In genomic region chr15:60779063-60779462, GRCm38 (mm10) we compare ENCODE assay signal across 19 mouse cellular contexts.
DNase-seq lines count a peak whose midpoint lies in the region; ATAC-seq lines count a peak whose summit lies in the region.
"Had no signal": no experiment of that assay in that cellular context is flagged by ENCODE, and none has a peak within 500 bp of the region (broad histone marks: within the 10 kb centered on the region; RNA-seq: fewer than 3 reads in every experiment).

No protein-coding gene starts in this region.

- H3K9me3 ChIP-seq in midbrain, embryonic 11.5 days (ENCODE audit: control insufficient read depth, low read length) = no peaks in the 10 kb centered on the region
- H3K9me3 ChIP-seq: embryonic facial prominence, embryonic 12.5 days; forebrain, embryonic 10.5 days; hindbrain, embryonic 13.5 days; neural tube, embryonic 13.5 days had no signal

- H3K27me3 ChIP-seq in midbrain, embryonic 11.5 days (ENCODE audit: control insufficient read depth, insufficient read depth, low read length) = no peaks in the 10 kb centered on the region
- H3K27me3 ChIP-seq: embryonic facial prominence, embryonic 12.5 days; hindbrain, embryonic 13.5 days; neural tube, embryonic 13.5 days had no signal

- H3K27ac ChIP-seq in midbrain, embryonic 11.5 days (ENCODE audit: low read depth, low read length) = no peak overlapping the region
- H3K27ac ChIP-seq: embryonic facial prominence, embryonic 12.5 days; forebrain, embryonic 10.5 days; hindbrain, embryonic 13.5 days; left cerebral cortex, adult 2 months; neural tube, embryonic 13.5 days had no signal

- ATAC-seq in midbrain, embryonic 11.5 days (ENCODE audit: low FRiP score) = no peak

- H3K9ac ChIP-seq in midbrain, embryonic 11.5 days (ENCODE audit: low read length) = no peak overlapping the region
- H3K9ac ChIP-seq: embryonic facial prominence, embryonic 12.5 days; hindbrain, embryonic 13.5 days; neural tube, embryonic 13.5 days had no signal

- peak; percentile 13 for DNase-seq in adrenal gland, adult 2 months
- no peak for DNase-seq in adrenal gland, postnatal 10 days
- DNase-seq in left cerebral cortex, adult 18-20 months (ENCODE audit: low spot score in 2 of 2) = peak; percentile 4 to 28
- DNase-seq in left cerebral cortex, postnatal 4 days = no peak
- peak; percentile 40 for DNase-seq in urinary bladder, postnatal 14 days (ENCODE audit: low spot score)
- DNase-seq in urinary bladder, adult 2 months (ENCODE audit: low spot score) = no peak
- peak; percentile 30 for DNase-seq in yolk sac, embryonic 10.5 days (ENCODE audit: low spot score)
- DNase-seq in midbrain, embryonic 11.5 days (ENCODE audit: low spot score, missing footprints) = no peak
- DNase-seq: cerebellum, adult 8-10 months; gastrocnemius, postnatal 25 days; heart, postnatal 14 days; liver; thymus, postnatal 4 days had no signal

- intact Hi-C loops in left cerebral cortex, postnatal 4 days (cut with DNase I) = no loop called here

- 92% methylated on average over 4 of the region's 4 CpGs for WGBS in midbrain, embryonic 11.5 days

- H3K4me1 ChIP-seq in midbrain, embryonic 11.5 days (ENCODE audit: control insufficient read depth, insufficient read depth, low read length) = no peaks in the 10 kb centered on the region
- H3K4me1 ChIP-seq: embryonic facial prominence, embryonic 12.5 days; forebrain, embryonic 10.5 days; hindbrain, embryonic 13.5 days; neural tube, embryonic 13.5 days had no signal

- H3K4me2 ChIP-seq in midbrain, embryonic 11.5 days = no peak overlapping the region
- H3K4me2 ChIP-seq: embryonic facial prominence, embryonic 12.5 days; heart, embryonic 11.5 days; hindbrain, embryonic 13.5 days; neural tube, embryonic 13.5 days had no signal

- H3K4me3 ChIP-seq in midbrain, embryonic 11.5 days (ENCODE audit: low read depth, low read length) = no peak overlapping the region
- H3K4me3 ChIP-seq: embryonic facial prominence, embryonic 12.5 days; forebrain, embryonic 10.5 days; hindbrain, embryonic 13.5 days; left cerebral cortex, adult 2 months; neural tube, embryonic 13.5 days had no signal

- H3K36me3 ChIP-seq in midbrain, embryonic 11.5 days (ENCODE audit: control insufficient read depth, insufficient read depth, low read length) = no peaks in the 10 kb centered on the region
- H3K36me3 ChIP-seq: embryonic facial prominence, embryonic 12.5 days; forebrain, embryonic 10.5 days; hindbrain, embryonic 13.5 days; neural tube, embryonic 13.5 days had no signal

Comparison
In these comparisons a context has a peak if more than half of its experiments do, and no peak if none do; other contexts are left out.
1. DNase-seq: peak in adrenal gland, adult 2 months (single experiment), left cerebral cortex, adult 18-20 months (2 of 2), urinary bladder, postnatal 14 days (single experiment) and yolk sac, embryonic 10.5 days (single experiment); none in adrenal gland, postnatal 10 days (single experiment), left cerebral cortex, postnatal 4 days (single experiment), urinary bladder, adult 2 months (single experiment) and midbrain, embryonic 11.5 days (single experiment).